9 mouse cellular contexts compared by ENCODE assay signal in genomic region chr11:55607066-55607807, GRCm38 (mm10). TPM values are rescaled to one million over a fixed set of nuclear protein-coding genes. Genes with fewer than 3 reads are reported as not detected.
DNase-seq lines count a peak whose midpoint lies in the region; ATAC-seq and TF ChIP-seq lines count a peak whose summit lies in the region.
"Had no signal": no experiment of that assay in that cellular context is flagged by ENCODE, and none has a peak within 500 bp of the region (broad histone marks: within the 10 kb centered on the region; RNA-seq: fewer than 3 reads in every experiment).

No protein-coding gene starts in this region.

- DNase-seq in thymus, postnatal 4 days: peak; percentile 15
- no peak for DNase-seq in thymus, adult 2 months
- peak; percentile 40 for DNase-seq in limb, embryonic 11.5 days (ENCODE audit: low spot score)
- peak; percentile 32 for DNase-seq in right cerebral cortex, postnatal 25 days
- no peak for DNase-seq in c-Kit-positive CD71-positive TER-119-positive erythroid progenitor cells, embryonic 14.5 days (ENCODE audit: low spot score)
- DNase-seq in adrenal gland, postnatal 14 days: no peak
- no peak for DNase-seq in thymus, postnatal 36 days

- 13% methylated on average over 26 of the region's 26 CpGs for WGBS in thymus, adult 2 months
- 4% methylated on average over 26 of the region's 26 CpGs for WGBS in limb, embryonic 11.5 days

- no peak overlapping the region for H3K9ac ChIP-seq in limb, embryonic 11.5 days (ENCODE audit: low read length)

- H3K9me3 ChIP-seq in limb, embryonic 11.5 days (ENCODE audit: control insufficient read depth, low read length): no peaks in the 10 kb centered on the region

- no peak for TF ChIP-seq POLR2A in thymus, adult 2 months (IDR thresholded peaks at IDR 0.05; ENCODE audit: control insufficient read depth, extremely low read depth, insufficient read depth, low read length, poor library complexity)

- H3K27ac ChIP-seq in thymus, adult 2 months (ENCODE audit: control insufficient read depth, insufficient read depth, low read length): no peak overlapping the region
- H3K27ac ChIP-seq in limb, embryonic 11.5 days (replicated peaks; ENCODE audit: low read depth, low read length): no peak overlapping the region

- no peak for TF ChIP-seq CTCF in thymus, adult 2 months (IDR thresholded peaks at IDR 0.05; ENCODE audit: borderline replicate concordance, control insufficient read depth, extremely low read depth, insufficient read depth, low read length, poor library complexity)

- no peaks in the 10 kb centered on the region for H3K4me1 ChIP-seq in thymus, adult 2 months (replicated peaks; ENCODE audit: control insufficient read depth, insufficient read depth, low read length)
- H3K4me1 ChIP-seq in limb, embryonic 11.5 days (ENCODE audit: control insufficient read depth, insufficient read depth, low read length): no peaks in the 10 kb centered on the region

- ATAC-seq in frontal cortex, adult (ENCODE audit: low TSS enrichment): peak; percentile 87
- ATAC-seq in limb, embryonic 11.5 days (ENCODE audit: insufficient number of reproducible peaks, low FRiP score, low TSS enrichment, low read depth): peak; percentile 44

- H3K27me3 ChIP-seq in thymus, adult 2 months (ENCODE audit: control insufficient read depth, insufficient read depth, low read length): no peaks in the 10 kb centered on the region
- H3K27me3 ChIP-seq in limb, embryonic 11.5 days (ENCODE audit: control insufficient read depth, insufficient read depth, low read length): peaks cover 12% of the 10 kb centered on the region

- no peak overlapping the region for H3K4me2 ChIP-seq in limb, embryonic 11.5 days (ENCODE audit: low read depth, severe bottlenecking)

- H3K36me3 ChIP-seq in thymus, adult 2 months (ENCODE audit: control insufficient read depth, insufficient read depth, low read length): no peaks in the 10 kb centered on the region
- H3K36me3 ChIP-seq in limb, embryonic 11.5 days (ENCODE audit: control insufficient read depth, insufficient read depth, low read length): no peaks in the 10 kb centered on the region
- H3K36me3 ChIP-seq: G1E had no signal

- H3K4me3 ChIP-seq in thymus, adult 2 months (ENCODE audit: control insufficient read depth, insufficient read depth, low read length): no peak overlapping the region
- no peak overlapping the region for H3K4me3 ChIP-seq in limb, embryonic 11.5 days (ENCODE audit: low read depth, low read length)

RNA-seq across cellular contexts. Expression of gene Glra1, which starts 0.8 kb away (rescaled TPM):
- polyA plus RNA-seq in thymus, adult 2 months (2012; rRNA removed): not detected in 2 replicates
- polyA plus RNA-seq in limb, embryonic 11.5 days (2014; fragmentation: Nextera tagmentation; extraction: Ambion mirVana): not detected in 2 replicates
- total RNA-seq in adrenal gland, postnatal 14 days (2021): not detected in 2 replicates
- polyA plus RNA-seq: G1E had no signal

Comparison
In these comparisons a context has a peak if more than half of its experiments do, and no peak if none do; other contexts are left out.
1. DNase-seq: peak in thymus, postnatal 4 days (single experiment), limb, embryonic 11.5 days (single experiment) and right cerebral cortex, postnatal 25 days (single experiment); none in thymus, adult 2 months (single experiment), c-Kit-positive CD71-positive TER-119-positive erythroid progenitor cells, embryonic 14.5 days (single experiment), adrenal gland, postnatal 14 days (single experiment) and thymus, postnatal 36 days (0 of 2).